Mouse (Mus musculus) hindbrain, embryonic 10.5 days (tissue): Measurements from ENCODE around the gene Stk4. TPM values are rescaled to one million over a fixed set of nuclear protein-coding genes. Genes with fewer than 3 reads are reported as not detected.

ENCODE experiments used
- DNase-seq: peaks from one replicate; pipeline ENCODE4 v3.0.0-alpha.2; 2017; ENCODE audit warnings: low spot score
- H3K27ac ChIP-seq: fragments of 300-500 bp; sonication (generic); 2 replicates; pipeline ENCODE4 v1.5.1; 2016; ENCODE audit warnings: mild to moderate bottlenecking, moderate library complexity
- H3K27me3 ChIP-seq: fragments of 300-500 bp; sonication (generic); 2 replicates; pipeline ENCODE4 v1.6.1; 2016; ENCODE audit warnings: mild to moderate bottlenecking; ENCODE audit not compliant: poor library complexity, insufficient read depth, severe bottlenecking
- H3K36me3 ChIP-seq: fragments of 300-500 bp; sonication (generic); 2 replicates; pipeline ENCODE4 v1.6.1; 2016; ENCODE audit warnings: mild to moderate bottlenecking, moderate library complexity
- H3K4me1 ChIP-seq: fragments of 300-500 bp; sonication (generic); replicated peaks from 2 replicates; pipeline ENCODE4 v1.6.1; 2016; ENCODE audit warnings: mild to moderate bottlenecking
- H3K4me3 ChIP-seq: fragments of 300-500 bp; sonication (generic); 2 replicates; pipeline ENCODE4 v1.5.1; 2016; ENCODE audit warnings: mild to moderate bottlenecking, moderate library complexity
- H3K9me3 ChIP-seq: fragments of 300-500 bp; sonication (generic); 2 replicates; pipeline ENCODE4 v1.6.1; 2016; ENCODE audit warnings: mild to moderate bottlenecking, moderate library complexity
- WGBS: fragments of 180-500 bp; shearing (Covaris S2); methylation state at CpG from one replicate; pipeline ENCODE4 v1.1.7; 2016; 5-methylcytosine and 5-hydroxymethylcytosine counted together
- polyA plus RNA-seq: library from polyadenylated mRNA; unstranded; fragments of >200 nt; fragmentation: Nextera tagmentation; extraction: Ambion mirVana; gene quantifications from 2 replicates; pipeline ENCODE4 v1.2.1, GENCODE M21; 2016

Stk4 gene
- polyA plus RNA-seq, 1 experiment from 2014 or later, result 30.8 TPM

DNA sequence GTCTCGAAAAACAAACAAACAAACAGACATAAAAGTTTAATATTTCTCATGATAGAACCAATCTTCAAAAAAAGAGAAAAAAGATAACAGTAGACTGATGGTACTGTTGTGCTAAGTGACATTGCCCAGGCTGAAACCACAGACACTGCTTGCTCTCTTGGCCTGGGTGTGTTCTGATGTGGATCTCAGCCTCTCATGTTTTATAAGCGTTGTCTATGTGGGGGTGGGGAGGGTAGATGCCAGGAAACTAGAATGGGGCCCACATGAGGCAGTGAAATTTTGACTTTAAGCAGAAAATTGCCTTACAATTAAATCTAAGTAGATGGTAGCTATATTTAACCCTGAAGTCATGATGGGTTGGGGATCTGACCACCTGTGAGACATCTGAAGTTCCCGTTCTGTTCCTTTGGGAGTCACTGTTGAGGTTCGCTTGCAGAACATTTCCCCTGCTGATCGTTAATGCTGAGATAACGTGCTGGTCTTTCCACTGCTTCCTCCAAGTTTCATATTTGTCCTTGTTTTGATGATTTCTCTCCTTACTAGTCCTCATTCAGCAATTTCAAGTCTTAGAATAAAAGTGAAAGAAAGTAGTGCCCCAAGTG lies 17.4 kb downstream of the Stk4 start:
- Histone ChIP-seq H3K4me3 (no peak overlapping the region), H3K36me3 (peaks cover 97% of the 10 kb centered on the region), H3K9me3 (no peaks in the 10 kb centered on the region), H3K27me3 (no peaks in the 10 kb centered on the region), H3K4me1 (no peaks in the 10 kb centered on the region), H3K27ac (no peak overlapping the region)
- WGBS, result 93% methylated on average over 6 of the region's 6 CpGs
- DNase-seq, result no peak

DNA sequence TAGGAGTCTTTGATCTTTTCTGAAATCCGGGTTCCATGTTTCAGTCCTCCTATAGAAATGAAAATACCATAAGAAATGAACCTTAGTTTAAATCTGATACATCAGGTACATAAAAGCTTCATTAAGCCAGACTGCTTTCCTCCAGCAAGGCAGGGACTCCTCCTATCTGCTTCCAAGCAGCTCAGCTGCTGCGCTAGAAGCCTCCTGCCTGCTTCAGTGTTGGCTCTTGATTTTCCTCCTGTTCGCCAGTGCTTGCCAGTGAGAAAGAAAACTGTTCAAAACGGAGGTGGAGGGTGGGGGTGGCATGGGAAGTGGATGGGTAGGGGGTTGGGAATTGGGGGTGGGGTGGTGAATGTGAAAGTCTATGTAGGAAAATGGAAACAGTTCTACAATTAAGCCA lies 19.4 kb downstream of the Stk4 start:
- Histone ChIP-seq H3K4me1 (no peaks in the 10 kb centered on the region), H3K9me3 (no peaks in the 10 kb centered on the region), H3K4me3 (no peak overlapping the region), H3K27ac (no peak overlapping the region), H3K36me3 (peaks cover 84% of the 10 kb centered on the region), H3K27me3 (no peaks in the 10 kb centered on the region)
- DNase-seq, result no peak
- 93% methylated on average over 4 of the region's 4 CpGs for WGBS

DNA sequence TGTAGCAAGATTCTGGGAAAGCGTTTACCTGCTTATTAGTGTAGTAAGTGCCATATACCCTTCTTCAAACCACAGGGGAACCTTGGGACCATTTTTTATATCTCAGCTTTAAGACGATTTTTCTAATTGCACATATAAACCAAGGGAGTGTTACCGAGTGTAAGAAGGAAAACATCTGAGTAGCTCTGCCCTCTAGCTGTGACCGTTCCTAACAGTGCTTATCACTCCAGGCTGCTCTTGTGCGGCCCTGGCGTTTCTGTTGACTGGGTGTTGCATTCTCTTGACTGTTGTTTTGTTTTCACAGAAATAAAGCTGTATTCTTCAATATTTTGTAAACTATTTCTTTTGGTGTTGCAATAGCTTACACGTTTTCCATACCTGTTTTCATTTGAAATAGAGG lies 24.0 kb downstream of the Stk4 start:
- H3K4me3 ChIP-seq, result no peak overlapping the region
- no peak for DNase-seq
- no peaks in the 10 kb centered on the region for H3K4me1 ChIP-seq
- H3K27ac ChIP-seq, result no peak overlapping the region
- peaks cover 74% of the 10 kb centered on the region for H3K36me3 ChIP-seq
- H3K27me3 ChIP-seq, result no peaks in the 10 kb centered on the region
- H3K9me3 ChIP-seq, result no peaks in the 10 kb centered on the region
- 87% methylated on average over 7 of the region's 7 CpGs for WGBS

DNA sequence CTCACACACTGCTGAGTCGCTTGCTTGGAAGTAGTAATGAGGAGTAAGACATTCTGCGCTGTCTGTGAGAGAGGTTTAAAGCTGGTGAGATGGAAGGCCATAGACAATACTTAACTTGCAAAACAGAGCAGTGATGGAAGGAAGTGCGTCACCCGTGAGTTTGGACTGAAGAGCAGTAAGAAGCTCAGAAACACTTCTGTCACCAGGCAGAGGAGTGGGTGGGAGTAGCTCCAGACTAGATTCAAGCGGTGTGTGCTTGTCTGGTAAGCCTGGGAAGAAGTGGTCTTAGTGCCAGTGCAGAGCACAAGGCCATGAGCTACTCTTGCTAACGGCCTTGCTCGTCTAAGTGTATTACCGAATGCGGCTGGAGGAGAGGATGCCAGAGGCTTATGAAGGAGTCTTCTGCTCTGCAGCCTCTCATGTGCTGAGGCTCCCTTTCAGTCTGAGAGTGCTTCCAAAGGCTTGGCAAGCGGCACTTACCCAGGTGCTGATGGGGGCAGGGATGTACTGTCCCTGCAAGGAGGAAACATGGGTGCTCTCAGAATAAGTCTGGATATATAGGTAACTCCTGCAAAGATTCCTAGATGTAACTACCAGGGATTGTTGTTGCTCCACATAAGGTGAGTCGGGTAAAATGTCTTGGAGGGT lies 28.6 kb downstream of the Stk4 start:
- DNase-seq, result no peak
- Histone ChIP-seq H3K4me3 (no peak overlapping the region), H3K27me3 (no peaks in the 10 kb centered on the region), H3K27ac (no peak overlapping the region), H3K36me3 (peaks cover 82% of the 10 kb centered on the region), H3K4me1 (no peaks in the 10 kb centered on the region), H3K9me3 (no peaks in the 10 kb centered on the region)
- WGBS, result 93% methylated on average over 11 of the region's 11 CpGs

DNA sequence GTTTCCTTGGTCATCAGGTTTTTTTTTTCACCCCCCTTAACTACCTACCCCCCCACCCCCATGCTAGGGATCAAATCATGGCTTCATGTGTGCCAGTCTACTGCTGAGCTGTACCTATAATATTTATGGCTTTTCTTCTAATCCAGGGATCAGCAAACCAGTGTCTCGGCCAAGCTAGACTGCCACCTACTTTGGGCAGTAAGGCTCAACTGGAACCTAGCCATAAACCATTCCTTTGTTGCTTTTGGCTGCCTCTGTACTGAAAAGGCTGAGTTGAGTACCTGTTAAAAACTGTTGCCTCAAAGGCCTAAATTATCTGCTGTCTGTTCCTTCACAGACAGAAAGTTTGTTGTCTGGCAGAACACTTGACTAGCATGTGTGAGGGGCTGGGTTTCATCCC lies 31.8 kb downstream of the Stk4 start:
- H3K36me3 ChIP-seq, result peaks cover 88% of the 10 kb centered on the region
- no peak overlapping the region for H3K4me3 ChIP-seq
- no peaks in the 10 kb centered on the region for H3K9me3 ChIP-seq
- H3K27me3 ChIP-seq, result no peaks in the 10 kb centered on the region
- WGBS, result 95% methylated on average over 1 of the region's 1 CpGs
- no peaks in the 10 kb centered on the region for H3K4me1 ChIP-seq
- no peak for DNase-seq
- no peak overlapping the region for H3K27ac ChIP-seq

DNA sequence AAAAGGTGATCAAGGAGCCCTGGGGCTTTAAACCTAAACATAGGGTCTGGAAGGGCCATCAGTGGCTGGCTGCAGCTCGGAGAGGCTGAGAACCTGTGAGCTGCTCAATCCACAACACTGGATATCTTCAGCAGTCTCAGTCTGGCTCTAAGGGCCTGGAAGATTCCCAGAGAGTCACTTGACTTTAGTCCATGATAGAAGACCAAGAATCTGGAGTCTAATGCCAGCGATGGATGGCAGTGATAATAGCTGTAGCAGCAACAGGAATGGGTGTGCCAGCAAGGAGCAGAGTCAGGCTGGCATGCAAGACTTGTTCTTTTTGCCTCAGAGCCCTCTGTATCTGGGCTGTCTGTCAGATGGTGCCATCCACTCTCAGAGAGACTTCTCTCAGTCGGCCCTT lies 32.2 kb downstream of the Stk4 start:
- Histone ChIP-seq H3K4me1 (0 out of 2 replicates have a peak, but pooled peaks cover 3% of the 10 kb centered on the region), H3K27me3 (no peaks in the 10 kb centered on the region), H3K36me3 (peaks cover 92% of the 10 kb centered on the region), H3K4me3 (no peak overlapping the region), H3K9me3 (no peaks in the 10 kb centered on the region), H3K27ac (no peak overlapping the region)
- 84% methylated on average over 3 of the region's 3 CpGs for WGBS
- no peak for DNase-seq

DNA sequence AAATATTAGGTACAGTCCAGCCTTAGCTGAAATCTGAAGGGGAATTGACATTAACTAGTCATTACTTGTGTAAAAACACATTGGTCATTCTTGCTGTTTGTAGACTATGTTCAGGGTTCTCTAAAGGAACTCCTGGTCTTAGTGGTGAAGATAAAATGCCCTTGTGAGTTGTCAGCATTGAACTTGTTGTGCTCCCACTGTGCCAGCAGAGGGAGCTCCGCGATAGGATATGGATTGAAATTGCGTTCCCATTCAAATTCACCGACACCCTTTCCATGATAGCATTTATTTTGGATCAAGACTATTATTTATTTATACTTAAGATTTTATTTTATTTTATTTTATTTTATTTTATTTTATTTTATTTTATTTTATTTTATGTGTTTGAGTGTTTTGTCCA lies 33.4 kb downstream of the Stk4 start:
- Histone ChIP-seq H3K4me3 (no peak overlapping the region), H3K27ac (no peak overlapping the region), H3K36me3 (peaks cover 88% of the 10 kb centered on the region), H3K27me3 (no peaks in the 10 kb centered on the region), H3K9me3 (no peaks in the 10 kb centered on the region), H3K4me1 (0 out of 2 replicates have a peak, but pooled peaks cover 3% of the 10 kb centered on the region)
- peak; percentile 43 for DNase-seq
- 43% methylated on average over 4 of the region's 4 CpGs for WGBS

DNA sequence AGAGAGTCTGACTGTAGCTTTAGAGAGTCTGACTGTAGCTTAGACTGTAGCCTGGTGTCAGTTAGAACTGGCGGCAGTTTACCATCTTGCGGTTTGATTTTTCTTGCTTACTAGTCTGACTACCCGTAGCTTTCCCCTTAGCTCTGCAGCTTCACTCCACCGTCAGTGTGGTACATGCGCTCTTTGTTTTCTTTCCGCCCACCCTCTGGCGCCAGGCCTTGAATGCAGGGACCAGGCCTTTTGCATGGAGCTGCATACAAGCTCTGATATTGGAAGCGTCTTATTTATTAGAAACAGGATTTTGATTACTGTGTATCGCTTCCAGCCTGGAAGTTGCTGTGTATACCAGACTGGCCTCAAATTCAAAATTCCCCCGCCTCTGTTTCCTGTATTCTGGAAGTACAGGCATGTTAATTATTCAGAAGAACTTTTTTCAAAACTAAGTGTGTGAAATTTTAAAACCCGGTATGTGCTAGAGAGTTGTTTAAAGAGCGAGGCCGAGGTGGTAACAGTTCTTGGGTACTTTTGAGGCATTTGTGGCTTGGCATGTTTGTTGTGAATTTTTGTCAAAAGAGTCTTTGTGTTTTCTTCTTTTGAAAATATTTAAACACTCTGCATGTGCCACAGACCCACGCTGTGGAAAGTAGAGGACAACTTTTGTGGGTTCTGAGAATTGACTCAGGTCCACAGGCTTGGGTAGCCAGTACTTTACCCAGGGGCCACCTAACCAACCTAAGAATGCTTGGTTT lies 36.3 kb downstream of the Stk4 start:
- no peak for DNase-seq
- Histone ChIP-seq H3K36me3 (peaks cover 79% of the 10 kb centered on the region), H3K4me3 (no peak overlapping the region), H3K9me3 (no peaks in the 10 kb centered on the region), H3K27me3 (no peaks in the 10 kb centered on the region), H3K27ac (no peak overlapping the region), H3K4me1 (0 out of 2 replicates have a peak, but pooled peaks cover 3% of the 10 kb centered on the region)
- WGBS, result 86% methylated on average over 14 of the region's 14 CpGs

DNA sequence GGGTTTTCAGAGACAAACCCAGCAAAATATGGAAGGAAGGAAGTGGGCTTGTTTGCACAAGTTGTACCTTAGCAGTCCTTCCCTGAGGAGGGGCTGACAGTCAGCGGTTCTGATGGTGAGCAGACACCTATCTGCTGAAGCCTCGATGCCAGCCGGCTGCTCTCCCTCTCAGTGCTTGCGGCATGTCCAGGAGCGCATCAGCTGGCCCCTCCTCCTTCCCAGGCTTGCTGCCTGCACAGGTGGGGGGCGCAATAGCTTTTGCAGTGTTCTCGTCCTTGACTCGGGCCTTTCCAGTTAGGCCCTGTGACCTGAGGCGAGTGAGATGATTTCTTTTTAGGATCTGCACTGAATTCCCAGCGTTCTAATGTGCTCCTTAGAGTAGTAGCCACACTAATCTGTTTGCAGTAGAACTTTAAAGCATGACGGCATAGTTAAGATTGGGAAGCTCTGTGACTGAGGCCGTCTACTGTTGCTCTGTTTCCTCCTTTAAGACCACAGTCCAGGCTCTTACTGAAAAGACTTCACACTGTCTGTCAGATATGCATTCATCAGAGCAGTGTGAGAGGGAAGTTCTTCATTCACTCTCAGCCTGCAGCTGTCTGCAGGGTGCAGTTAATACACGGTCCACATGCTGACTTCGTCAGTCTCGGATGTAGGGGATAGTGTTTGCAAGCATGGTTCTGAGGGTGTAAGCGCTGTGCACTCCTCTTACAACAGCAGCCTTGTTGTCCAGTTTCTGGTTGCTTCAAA lies 37.2 kb downstream of the Stk4 start:
- Histone ChIP-seq H3K27ac (0 out of 2 replicates have a peak overlapping the region, but pooled peaks have one; percentile 35), H3K27me3 (no peaks in the 10 kb centered on the region), H3K4me3 (no peak overlapping the region), H3K4me1 (0 out of 2 replicates have a peak, but pooled peaks cover 3% of the 10 kb centered on the region), H3K36me3 (peaks cover 79% of the 10 kb centered on the region), H3K9me3 (no peaks in the 10 kb centered on the region)
- 78% methylated on average over 16 of the region's 16 CpGs for WGBS
- no peak for DNase-seq

DNA sequence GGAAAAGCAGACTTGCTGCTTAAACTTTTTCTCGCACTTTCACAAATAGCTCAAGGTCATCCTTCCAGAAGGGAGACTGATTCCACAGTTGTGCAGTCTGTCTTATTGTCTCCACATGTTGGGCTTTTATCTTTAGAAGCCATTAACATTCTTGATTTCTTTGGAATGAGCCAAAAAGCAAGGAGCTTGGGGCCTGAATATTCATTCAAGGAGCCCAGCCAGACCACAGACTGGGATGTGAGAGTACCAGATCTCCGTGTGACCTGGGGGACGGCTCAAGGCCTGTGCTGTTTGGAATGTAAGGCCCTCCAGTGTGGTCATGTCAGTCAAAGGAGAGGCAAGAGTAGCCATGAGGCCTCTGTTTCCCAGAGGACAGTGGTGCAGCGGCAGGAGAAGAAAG lies 38.4 kb downstream of the Stk4 start:
- H3K36me3 ChIP-seq, result peaks cover 74% of the 10 kb centered on the region
- H3K4me1 ChIP-seq, result 0 out of 2 replicates have a peak, but pooled peaks cover 3% of the 10 kb centered on the region
- DNase-seq, result no peak
- H3K9me3 ChIP-seq, result no peaks in the 10 kb centered on the region
- no peaks in the 10 kb centered on the region for H3K27me3 ChIP-seq
- no peak overlapping the region for H3K4me3 ChIP-seq
- no peak overlapping the region for H3K27ac ChIP-seq
- 82% methylated on average over 4 of the region's 4 CpGs for WGBS

DNA sequence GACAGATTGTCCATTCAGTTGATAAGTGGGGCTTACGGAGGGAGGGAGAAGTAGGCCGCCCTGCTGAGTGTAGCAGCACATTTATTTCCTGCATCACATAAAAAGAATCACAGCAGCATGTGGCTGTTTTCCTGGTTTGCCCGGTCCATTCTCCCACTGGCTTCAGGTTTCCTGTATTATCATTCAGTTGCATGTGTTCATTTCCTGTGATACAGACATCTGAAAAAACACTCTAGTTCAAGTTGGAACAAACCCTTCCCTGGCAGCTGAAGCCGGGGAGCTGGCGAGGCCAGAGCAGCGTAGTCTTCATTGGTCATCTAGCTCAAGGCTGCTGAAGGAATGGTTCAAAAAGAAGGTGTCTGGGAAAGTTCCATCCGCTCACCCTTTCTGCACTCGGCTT lies 41.4 kb downstream of the Stk4 start:
- DNase-seq, result no peak
- H3K27me3 ChIP-seq, result no peaks in the 10 kb centered on the region
- H3K9me3 ChIP-seq, result no peaks in the 10 kb centered on the region
- no peak overlapping the region for H3K4me3 ChIP-seq
- 91% methylated on average over 8 of the region's 8 CpGs for WGBS
- 0 out of 2 replicates have a peak, but pooled peaks cover 3% of the 10 kb centered on the region for H3K4me1 ChIP-seq
- H3K36me3 ChIP-seq, result peaks cover 72% of the 10 kb centered on the region
- H3K27ac ChIP-seq, result no peak overlapping the region

DNA sequence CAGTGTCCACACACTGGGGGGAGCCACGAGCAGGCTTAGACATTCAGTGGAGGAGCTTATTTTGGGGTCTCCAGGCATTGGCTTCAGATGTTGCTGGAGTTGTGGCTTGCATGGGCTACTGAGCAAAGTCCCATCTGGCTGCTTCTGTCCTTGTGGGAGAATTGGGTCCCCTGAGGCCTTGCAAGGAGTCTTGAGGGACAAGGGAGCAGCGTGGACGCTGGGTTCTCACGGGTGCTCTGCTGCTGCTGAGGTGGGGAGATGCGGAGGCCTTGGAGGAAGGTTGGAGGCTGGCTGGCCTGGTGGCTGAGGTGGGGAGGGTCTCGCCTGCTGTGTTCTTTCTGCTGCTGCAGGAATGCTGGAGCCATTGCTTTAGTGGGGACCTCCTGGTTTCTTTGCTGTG lies 43.9 kb downstream of the Stk4 start:
- no peaks in the 10 kb centered on the region for H3K4me1 ChIP-seq
- no peak for DNase-seq
- WGBS, result 89% methylated on average over 6 of the region's 6 CpGs
- H3K27ac ChIP-seq, result no peak overlapping the region
- no peaks in the 10 kb centered on the region for H3K27me3 ChIP-seq
- no peaks in the 10 kb centered on the region for H3K9me3 ChIP-seq
- H3K36me3 ChIP-seq, result peaks cover 66% of the 10 kb centered on the region
- no peak overlapping the region for H3K4me3 ChIP-seq
